Mouse (Mus musculus): ENCODE results near the gene Gspt2.
"Not testable (repeated sequence)": the region's sequence is repeated elsewhere in the genome, so short reads cannot be mapped to it uniquely, and the experiment has no call there.

DNA sequence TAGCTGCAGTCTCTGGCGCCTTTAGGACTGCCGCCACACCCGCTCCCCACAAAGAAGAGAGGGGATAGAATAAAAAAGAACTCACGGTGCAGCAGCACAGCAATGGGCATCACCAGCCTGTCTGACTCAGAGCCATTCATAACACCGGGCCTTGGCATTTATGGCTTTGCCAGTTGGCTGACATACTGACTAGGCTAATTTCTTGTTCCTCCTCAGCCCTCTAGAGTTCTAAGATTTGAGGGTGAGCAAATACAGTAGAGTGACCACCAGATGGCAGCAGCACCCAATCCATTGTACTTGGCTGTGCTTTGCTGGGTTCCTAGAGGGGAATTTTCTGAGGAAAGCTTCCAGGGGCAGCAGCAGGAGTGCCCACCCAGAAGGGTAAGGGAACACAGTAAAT lies 53.7 kb downstream of the Gspt2 start:
- not testable (repeated sequence) for TF ChIP-seq ZNF384 (IDR thresholded peaks at IDR 0.05; ENCODE audit: low read depth, low read length); CHD2 (IDR thresholded peaks at IDR 0.05; ENCODE audit: low read depth, low read length); ZC3H11A (IDR thresholded peaks at IDR 0.05; ENCODE audit: borderline replicate concordance, low read depth, low read length); MAFK (IDR thresholded peaks at IDR 0.05; ENCODE audit: insufficient read depth, low read depth, low read length)
